Mouse (Mus musculus): ENCODE data around the gene Nol12.

DNA sequence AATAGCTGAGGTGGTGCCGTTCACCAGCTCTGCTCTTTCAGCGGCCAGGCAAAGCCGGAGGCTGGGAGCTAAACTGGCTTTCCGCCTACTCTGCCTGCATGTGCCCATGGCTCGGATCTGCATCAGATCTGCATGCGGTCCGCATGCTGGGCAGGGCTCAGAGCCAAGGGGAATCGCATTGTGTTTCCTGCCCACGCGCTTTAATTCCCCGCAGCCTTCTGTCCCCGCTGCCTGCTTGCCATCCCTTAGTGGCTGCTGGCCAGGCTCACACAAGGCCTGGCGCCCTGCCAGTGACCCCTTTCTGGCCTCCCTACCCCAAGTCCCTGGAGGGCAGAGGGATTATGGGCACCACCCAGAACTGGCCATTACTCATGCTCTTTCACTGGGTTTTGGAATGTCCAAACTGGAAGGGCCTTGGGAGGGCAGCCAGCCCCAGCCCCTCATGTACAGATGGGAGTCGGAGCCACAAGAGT, 53.8 kb downstream of the Nol12 start:
- TF ChIP-seq CTCF (IDR thresholded peaks at IDR 0.05; ENCODE audit: insufficient read depth, low read depth, low read length): no peak
- TF ChIP-seq POLR2A (IDR thresholded peaks at IDR 0.05; ENCODE audit: insufficient read depth, low read depth, low read length): no peak
